Mouse (Mus musculus) gastrocnemius, adult 2 months (tissue): Measurements from ENCODE around the gene Map3k3. TPM values are rescaled to one million over a fixed set of nuclear protein-coding genes. Genes with fewer than 3 reads are reported as not detected.
A peak's percentile ranks its signal among the peaks of the same experiment; 100 is the strongest.
"Not testable (repeated sequence)": the region's sequence is repeated elsewhere in the genome, so short reads cannot be mapped to it uniquely, and the experiment has no call there.

Experiments used
- DNase-seq: peaks from one replicate; pipeline ENCODE4 v3.0.0; 2022
- H3K27ac ChIP-seq: fragments of 200-600 bp; 2 replicates; pipeline ENCODE4 v1.8.1; 2022; ENCODE audit warnings: mild to moderate bottlenecking
- H3K4me3 ChIP-seq: fragments of 200-600 bp; 2 replicates; pipeline ENCODE4 v1.8.1; 2022; ENCODE audit warnings: mild to moderate bottlenecking, moderate library complexity
- CTCF ChIP-seq: fragments of 200-600 bp; IDR thresholded peaks from 2 replicates; pipeline ENCODE4 v1.8.1; 2022; ENCODE audit warnings: antibody characterized with exemption, mild to moderate bottlenecking, moderate library complexity
- intact Hi-C: fragments of 180-260 bp; cut with DNase I; formaldehyde crosslinking; loops from one replicate; pipeline ENCODE4 v1.15.1; 2025
- total RNA-seq, 2 experiments: library from RNA; stranded (reverse); gene quantifications; 2 replicates each; pipeline ENCODE4 v1.2.3; 2021

Gene Map3k3
- total RNA-seq, 2 experiments from 2014 or later: 23.2 to 25.7 TPM

DNA sequence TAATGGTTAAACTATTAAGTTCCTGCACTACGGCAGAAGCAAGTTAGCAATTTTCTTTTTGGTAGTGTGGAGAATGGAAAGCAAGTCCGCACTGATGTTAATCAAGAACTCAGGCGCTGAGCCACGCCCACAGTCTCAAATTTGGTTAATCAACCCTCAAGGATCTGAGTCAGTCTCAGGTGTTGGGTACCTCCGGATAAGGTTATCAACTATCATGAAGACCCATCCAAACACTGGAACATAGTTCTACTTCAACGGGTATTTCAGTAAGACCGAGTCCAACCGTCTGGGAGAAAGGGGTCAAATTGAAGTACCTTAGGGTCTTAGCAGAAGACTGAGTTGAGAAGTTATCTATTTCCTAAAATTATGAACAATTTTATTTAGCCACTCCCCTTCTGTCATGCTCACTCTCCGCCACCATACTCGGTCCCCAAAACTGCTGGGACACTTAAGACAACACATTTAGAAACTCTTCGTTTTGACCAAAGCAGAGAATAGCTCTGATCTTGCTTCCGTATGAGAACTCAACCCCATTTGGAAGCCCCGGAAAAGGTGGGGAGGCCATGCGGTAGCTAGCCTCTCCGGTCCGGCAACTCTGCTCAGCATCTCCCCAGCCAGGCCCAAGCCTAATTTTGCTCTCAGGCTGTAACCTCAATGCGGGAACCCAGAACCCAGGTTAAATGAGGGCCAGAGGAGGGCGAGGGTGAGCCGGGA lies 108.4 kb downstream of the Map3k3 start:
- TF ChIP-seq CTCF: no peak; the same call in 1 of the 2 replicates
- H3K27ac ChIP-seq: peak overlapping the region; percentile 92
- DNase-seq: no peak
- intact Hi-C loops: loop anchor here (2.0 kb wide), 1 partner anchor 32 kb away; the partner anchor contains the start of genes Gm10840 and Limd2
- peak overlapping the region; percentile 80 for H3K4me3 ChIP-seq

DNA sequence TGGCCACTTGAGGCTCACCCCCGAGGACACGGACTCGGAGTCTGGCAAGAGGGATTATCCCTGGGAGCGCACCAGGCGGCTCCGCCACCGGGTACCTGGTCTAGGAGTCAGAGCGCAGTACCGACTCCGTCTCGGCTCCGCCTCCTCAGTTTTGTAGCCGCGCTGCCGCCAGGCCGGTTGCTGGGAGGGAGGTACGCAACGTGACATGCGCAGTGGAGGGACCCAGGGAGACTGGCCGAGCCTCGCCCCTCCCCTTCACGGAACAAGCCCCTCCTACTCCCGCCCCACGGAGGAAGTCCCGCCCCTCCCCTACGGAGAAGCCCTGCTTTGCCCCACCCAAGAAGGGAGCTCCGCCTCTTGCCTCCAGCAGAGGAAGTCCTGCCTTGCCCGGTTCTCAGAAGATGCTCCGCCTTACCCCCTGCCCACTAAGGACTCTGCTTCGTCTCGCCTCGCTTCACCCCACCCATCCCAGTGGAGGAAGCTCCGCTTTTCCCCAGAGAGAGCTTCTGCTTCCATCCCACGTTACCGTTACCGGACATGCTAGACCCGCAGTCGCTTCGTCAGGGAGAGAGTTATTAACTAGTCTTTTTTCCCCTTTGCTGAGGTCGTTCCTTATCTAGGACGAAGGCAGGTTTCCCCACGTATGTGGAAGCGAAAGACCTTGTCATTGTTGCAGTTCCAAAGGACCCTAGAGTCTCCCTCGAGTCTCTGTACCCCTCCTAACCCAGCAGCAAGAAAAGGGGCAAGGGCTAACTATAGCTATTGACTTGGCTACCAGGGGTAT lies 109.2 kb downstream of the Map3k3 start:
- TF ChIP-seq CTCF: peak; percentile 15; the same call in 1 of the 2 replicates
- intact Hi-C loops: loop anchor here (2.0 kb wide), 1 partner anchor 33 kb away; the partner anchor contains the start of genes Gm10840 and Limd2
- DNase-seq: peak; percentile 98
- H3K4me3 ChIP-seq: peak overlapping the region; percentile 80
- peak overlapping the region; percentile 92 for H3K27ac ChIP-seq

- Histone ChIP-seq H3K27ac (peak overlapping the region; percentile 86), H3K4me3 (peak overlapping the region; percentile 80)
- TF ChIP-seq CTCF: no peak
- DNase-seq: no peak
- intact Hi-C loops: no loop called here
Measured at GRCm38 (mm10) chr11:106194155-106194541, 109.7 kb downstream of the Map3k3 start.

- Histone ChIP-seq H3K27ac (no peak overlapping the region), H3K4me3 (no peak overlapping the region)
- intact Hi-C loops: no loop called here
- TF ChIP-seq CTCF: no peak
- DNase-seq: no peak
Measured at GRCm38 (mm10) chr11:106194891-106195290, 110.5 kb downstream of the Map3k3 start.

DNA sequence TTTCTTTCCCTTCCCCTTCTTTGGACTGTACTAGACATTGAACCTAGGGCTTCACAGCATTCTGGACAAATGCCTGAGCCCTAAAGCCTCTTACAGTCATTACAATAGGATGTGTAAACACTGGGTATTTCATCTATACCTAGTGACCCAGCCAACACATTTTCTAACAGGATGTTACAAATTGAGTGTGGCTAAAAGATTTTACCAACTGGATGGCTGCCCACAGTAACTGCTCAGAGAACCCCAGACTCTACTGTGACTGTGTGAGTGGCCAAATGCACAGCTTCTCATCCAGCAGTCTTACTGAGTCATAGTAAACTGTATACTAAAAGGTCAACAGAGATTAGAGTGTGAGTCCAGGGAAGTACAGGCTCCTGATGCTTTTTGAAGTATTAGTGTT lies 110.9 kb downstream of the Map3k3 start:
- intact Hi-C loops: no loop called here
- no peak for TF ChIP-seq CTCF

DNA sequence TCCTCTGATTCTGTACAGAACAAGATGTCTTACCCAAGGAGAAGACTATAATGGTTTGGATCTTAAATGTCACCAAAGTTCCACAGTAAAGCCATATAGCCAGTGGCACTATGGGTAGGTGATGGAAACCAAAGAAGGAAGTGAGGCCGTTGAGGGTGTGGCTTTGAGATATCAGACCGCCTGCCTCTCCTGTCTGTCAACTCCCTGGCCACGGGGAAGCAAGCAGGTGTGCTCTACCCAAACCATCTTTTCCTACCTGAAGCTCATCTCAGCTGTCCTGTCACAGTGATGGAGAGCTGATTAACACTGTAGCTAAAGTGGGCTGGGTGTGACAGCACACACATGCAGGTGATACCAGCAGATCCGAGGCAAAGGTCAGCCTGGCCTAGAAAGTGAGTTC lies 113.9 kb downstream of the Map3k3 start:
- no peak for TF ChIP-seq CTCF
- intact Hi-C loops: no loop called here
- DNase-seq: no peak

More for the DNA sequence above, 110.9 kb downstream of the Map3k3 start:
- Histone ChIP-seq H3K27ac (no peak overlapping the region), H3K4me3 (no peak overlapping the region)
- no peak for DNase-seq

GRCm38 (mm10) chr11:106199997-106200396 lies 115.6 kb downstream of the Map3k3 start:
- intact Hi-C loops, H3K27ac ChIP-seq, H3K4me3 ChIP-seq, DNase-seq: not testable (repeated sequence)

More for the DNA sequence above, 113.9 kb downstream of the Map3k3 start:
- Histone ChIP-seq H3K27ac (no peak overlapping the region), H3K4me3 (no peak overlapping the region)

GRCm38 (mm10) chr11:106200756-106201155 lies 116.3 kb downstream of the Map3k3 start:
- no peak for DNase-seq
- intact Hi-C loops: no loop called here
- Histone ChIP-seq H3K4me3 (no peak overlapping the region), H3K27ac (no peak overlapping the region)
- TF ChIP-seq CTCF: no peak

- no peak overlapping the region for H3K4me3 ChIP-seq
- intact Hi-C loops: no loop called here
- TF ChIP-seq CTCF: no peak
- no peak for DNase-seq
- H3K27ac ChIP-seq: no peak overlapping the region
Measured at GRCm38 (mm10) chr11:106201337-106202122, 117.1 kb downstream of the Map3k3 start.

DNA sequence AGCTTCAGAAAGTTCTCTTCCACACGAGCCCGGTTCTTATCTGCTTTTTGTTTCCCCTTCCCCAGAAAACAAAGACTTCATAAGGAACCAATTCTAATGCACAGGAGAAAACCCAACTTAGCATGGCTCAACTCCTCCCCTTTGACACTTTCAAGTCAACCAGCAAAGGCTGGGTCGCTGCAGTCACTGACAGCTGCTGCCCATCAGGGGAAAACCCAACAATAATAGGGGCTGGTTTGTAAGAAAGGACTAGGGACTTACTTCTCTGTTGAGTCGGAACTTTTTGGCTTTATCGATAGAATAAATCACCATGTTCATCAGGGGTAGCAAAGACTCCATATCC lies 117.7 kb downstream of the Map3k3 start, which contains the start of gene Strada:
Gene Strada (minus strand): TSS at position 46 of the 343 bp plus-strand sequence.
- intact Hi-C loops: no loop called here

More for the DNA sequence above, 117.7 kb downstream of the Map3k3 start, which contains the start of gene Strada:
- Histone ChIP-seq H3K4me3 (no peak within 1 kb of the TSS), H3K27ac (no peak within 1 kb of the TSS)
- no peak for TF ChIP-seq CTCF
- no peak for DNase-seq

Other genes starting within 250 kb of the Map3k3 start
- 1 to 10 TPM; 3.9 to 4.7 TPM for gene Cyb561, start 131.3 kb upstream of the Map3k3 start, total RNA-seq
- 10 to 100 TPM; 18.4 to 24.6 TPM for gene Ace, start 116.7 kb upstream of the Map3k3 start, total RNA-seq
- not detected for gene Ace3, start 89.9 kb upstream of the Map3k3 start, total RNA-seq
- gene Kcnh6, start 76.5 kb upstream of the Map3k3 start, total RNA-seq: not detected
- gene Dcaf7, start 47.7 kb upstream of the Map3k3 start, total RNA-seq: 10 to 100 TPM; 23.9 to 28.2 TPM
- gene Taco1, start 18.6 kb upstream of the Map3k3 start, total RNA-seq: 10 to 100 TPM; 33.5 to 50.1 TPM
- not detected for gene Gm10840, start 76.2 kb downstream of the Map3k3 start, total RNA-seq
- gene Limd2, start 76.2 kb downstream of the Map3k3 start, total RNA-seq: 1 to 10 TPM; 1.3 to 1.7 TPM
- gene Strada, start 117.6 kb downstream of the Map3k3 start, total RNA-seq: 10 to 100 TPM; 10.0 to 10.5 TPM
- gene Ccdc47, start 131.7 kb downstream of the Map3k3 start, total RNA-seq: 10 to 100 TPM; 68.3 to 78.9 TPM
- 10 to 100 TPM; 24.3 to 24.7 TPM for gene Ddx42, start 132.3 kb downstream of the Map3k3 start, total RNA-seq
- 10 to 100 TPM; 21.9 to 22.3 TPM for gene Ftsj3, start 171.5 kb downstream of the Map3k3 start, total RNA-seq
- gene Psmc5, start 171.5 kb downstream of the Map3k3 start, total RNA-seq: 100 to 1,000 TPM; 121 to 132 TPM
- gene Smarcd2, start 188.4 kb downstream of the Map3k3 start, total RNA-seq: 10 to 100 TPM; 10.8 to 12.8 TPM
- gene Tcam1, start 192.1 kb downstream of the Map3k3 start, total RNA-seq: under 1 TPM; 0.08 TPM
- gene Gh, start 217.3 kb downstream of the Map3k3 start, total RNA-seq: not detected
- under 1 TPM; 0.28 to 0.64 TPM for gene Cd79b, start 230.1 kb downstream of the Map3k3 start, total RNA-seq